Mouse (Mus musculus) spleen, adult 2 months (tissue): ENCODE data around the gene Acsm5.

ENCODE experiments used
- CTCF ChIP-seq: fragments of 200-500 bp; IDR thresholded peaks from 2 replicates; pipeline ENCODE4 v1.5.1; 2011; ENCODE audit warnings: mild to moderate bottlenecking, inconsistent platforms; ENCODE audit not compliant: insufficient read depth, insufficient read length, insufficient replicate concordance; ENCODE audit errors: extremely low read depth
- POLR2A ChIP-seq: fragments of 200-500 bp; IDR thresholded peaks from 2 replicates; pipeline ENCODE4 v1.6.1; 2011; ENCODE audit warnings: low read depth, low read length, inconsistent platforms

DNA sequence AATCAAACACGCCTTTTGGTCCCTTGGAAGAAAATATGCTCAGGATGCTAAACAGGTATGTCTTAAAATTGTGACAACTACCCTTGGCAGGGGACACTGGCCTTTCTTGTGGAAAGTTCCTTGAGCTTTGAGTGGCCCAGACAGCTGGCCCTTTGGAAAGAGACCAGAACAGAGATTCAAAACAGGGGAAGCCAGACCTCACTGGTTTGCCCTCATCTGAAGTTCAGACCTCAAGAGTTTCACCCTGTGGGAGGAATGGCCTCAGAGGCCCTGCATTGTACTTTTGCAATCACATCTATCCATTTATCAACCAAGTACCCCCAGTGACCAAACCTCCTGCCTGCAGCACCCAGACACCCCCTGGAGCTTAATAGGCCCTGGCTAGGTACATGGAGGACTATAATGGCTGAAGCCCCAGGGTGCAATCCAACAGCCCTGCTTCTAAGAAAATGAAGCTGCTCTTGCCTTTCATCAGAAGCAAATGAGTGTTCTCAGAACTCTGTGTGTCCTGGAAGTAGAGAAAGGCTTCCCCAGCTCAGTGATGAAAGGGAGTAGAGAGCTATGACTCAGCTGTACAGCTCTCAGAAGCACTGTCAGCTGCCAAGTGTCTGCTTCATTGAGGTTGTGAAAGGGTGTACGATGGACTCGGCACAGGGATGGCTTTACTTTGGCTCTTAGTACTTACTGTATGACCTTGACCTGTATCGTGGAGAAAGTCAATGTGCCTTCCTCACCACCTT, 29.1 kb upstream of the Acsm5 start:
- TF ChIP-seq CTCF = no peak
- no peak for TF ChIP-seq POLR2A
